8 mouse cellular contexts compared by ENCODE assay signal in the genomic region with DNA sequence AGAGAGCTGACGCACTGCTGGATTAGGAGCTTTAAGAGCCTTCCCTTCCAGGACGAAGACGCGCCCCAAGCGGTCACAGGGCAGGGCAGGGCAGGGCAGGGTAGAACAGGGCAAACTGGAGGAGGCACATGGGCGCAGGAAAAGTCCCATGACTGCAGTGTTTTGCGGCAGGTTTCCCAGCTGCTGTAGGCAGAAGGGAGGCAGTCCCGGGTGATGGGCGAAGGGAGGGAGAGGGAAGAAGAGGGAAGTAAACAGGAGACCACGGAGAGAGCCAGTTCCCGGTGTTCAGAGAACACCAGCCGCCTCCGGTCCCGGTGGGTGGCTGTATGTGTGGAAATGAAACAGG. TPM values are rescaled to one million over a fixed set of nuclear protein-coding genes. Genes with fewer than 3 reads are reported as not detected.
DNase-seq lines count a peak whose midpoint lies in the region; ATAC-seq lines count a peak whose summit lies in the region.

No protein-coding gene starts in this region.

- H3K4me2 ChIP-seq in hindbrain, embryonic 12.5 days (replicated peaks) = peak overlapping the region; percentile 90

- H3K4me3 ChIP-seq in hindbrain, embryonic 12.5 days = peak overlapping the region; percentile 41

- peaks cover 67% of the 10 kb centered on the region for H3K27me3 ChIP-seq in hindbrain, embryonic 12.5 days

- peaks cover 31% of the 10 kb centered on the region for H3K4me1 ChIP-seq in hindbrain, embryonic 12.5 days

- DNase-seq in adipocyte (ENCODE audit: low spot score) = peak; percentile 79
- DNase-seq in cerebellum, adult 9-11 months = peak; percentile 94
- DNase-seq in gastrocnemius, adult 18-20 months (ENCODE audit: low spot score) = peak; percentile 94
- peak; percentile 79 to 81 for DNase-seq in layer of hippocampus, postnatal 36 days
- peak; percentile 86 for DNase-seq in lung, postnatal 14 days
- peak; percentile 80 for DNase-seq in ovary, postnatal 36 days (ENCODE audit: low spot score)
- peak; percentile 53 for DNase-seq in yolk sac, embryonic 10.5 days (ENCODE audit: low spot score)

- ATAC-seq in hindbrain, embryonic 12.5 days (ENCODE audit: low FRiP score) = peak; percentile 21

- 1% methylated on average over 14 of the region's 14 CpGs for WGBS in hindbrain, embryonic 12.5 days

- H3K36me3 ChIP-seq in hindbrain, embryonic 12.5 days = no peaks in the 10 kb centered on the region

- no peak overlapping the region for H3K27ac ChIP-seq in hindbrain, embryonic 12.5 days

- H3K9me3 ChIP-seq in hindbrain, embryonic 12.5 days (replicated peaks) = no peaks in the 10 kb centered on the region

- H3K9ac ChIP-seq in hindbrain, embryonic 12.5 days = no peak overlapping the region

RNA-seq across cellular contexts. Expression of gene Klf9, which starts 7.0 kb away (rescaled TPM):
- total RNA-seq in gastrocnemius, adult 18-20 months (2021) = 100 to 1,000 TPM; 105 to 142 TPM
- 1.6 and 2.1 TPM in 2 replicates for polyA plus RNA-seq in hindbrain, embryonic 12.5 days (2016; fragmentation: Nextera tagmentation; extraction: Ambion mirVana)
- 100 to 1,000 TPM; 160 to 182 TPM for total RNA-seq in layer of hippocampus, postnatal 36 days (2021)
